13 mouse cellular contexts compared by ENCODE assay signal in the genomic region with DNA sequence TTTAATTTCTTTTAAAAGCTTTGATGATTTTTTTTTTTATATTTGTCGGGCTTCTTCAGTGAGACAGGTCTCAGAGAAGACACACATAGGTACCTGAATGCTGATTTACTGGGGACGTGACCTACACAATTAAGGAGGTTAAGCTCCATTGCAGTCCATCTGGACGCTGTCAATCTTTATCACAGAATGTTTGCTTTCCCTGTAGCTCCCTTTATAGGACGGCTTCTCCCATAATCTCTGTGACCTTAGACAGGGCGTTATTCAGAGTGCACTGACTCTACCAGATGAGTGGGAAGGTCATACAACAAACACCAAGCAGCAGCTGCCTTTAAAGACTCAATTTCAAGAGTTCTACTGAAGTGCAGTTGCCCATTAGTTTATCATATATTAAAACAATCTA.
"Had no signal": no experiment of that assay in that cellular context is flagged by ENCODE, and none has a peak within 500 bp of the region (broad histone marks: within the 10 kb centered on the region; RNA-seq: fewer than 3 reads in every experiment).

No protein-coding gene starts in this region.

- H3K4me1 ChIP-seq: midbrain, embryonic 12.5 days; neural tube, embryonic 12.5 days; stomach, embryonic 15.5 days had no signal

- H3K9ac ChIP-seq: lung, embryonic 14.5 days; midbrain, embryonic 12.5 days; neural tube, embryonic 12.5 days; stomach, embryonic 15.5 days had no signal

- H3K4me3 ChIP-seq: midbrain, embryonic 12.5 days; neural tube, embryonic 12.5 days; stomach, embryonic 15.5 days had no signal

- H3K27me3 ChIP-seq: midbrain, embryonic 12.5 days; neural tube, embryonic 12.5 days; stomach, embryonic 15.5 days had no signal

- H3K36me3 ChIP-seq: midbrain, embryonic 12.5 days; neural tube, embryonic 12.5 days; stomach, embryonic 15.5 days had no signal

- H3K4me2 ChIP-seq: lung, embryonic 14.5 days; midbrain, embryonic 12.5 days; neural tube, embryonic 12.5 days; stomach, embryonic 15.5 days had no signal

- H3K27ac ChIP-seq: midbrain, embryonic 12.5 days; neural tube, embryonic 12.5 days; stomach, embryonic 15.5 days; stomach, postnatal 0 days had no signal

- DNase-seq: lung, adult 18-20 months; lung, embryonic 14.5 days; lung, postnatal 10 days; lung, postnatal 4 days; midbrain, embryonic 14.5 days; right cerebral cortex, postnatal 14 days; thymus, adult 2 months; thymus, postnatal 25 days; thymus, postnatal 4 days had no signal

- H3K9me3 ChIP-seq: midbrain, embryonic 12.5 days; neural tube, embryonic 12.5 days; stomach, embryonic 15.5 days had no signal
